ENCODE assay signal across 10 mouse cellular contexts in genomic region chr2:71594466-71594865, GRCm38 (mm10). TPM values are rescaled to one million over a fixed set of nuclear protein-coding genes. Genes with fewer than 3 reads are reported as not detected.
A peak's percentile ranks its signal among the peaks of the same experiment; 100 is the strongest.
DNase-seq lines count a peak whose midpoint lies in the region; ATAC-seq and TF ChIP-seq lines count a peak whose summit lies in the region.
"Had no signal": no experiment of that assay in that cellular context is flagged by ENCODE, and none has a peak within 500 bp of the region (broad histone marks: within the 10 kb centered on the region; RNA-seq: fewer than 3 reads in every experiment).

No protein-coding gene starts in this region.

- 29% methylated on average over 7 of the region's 7 CpGs for WGBS in liver, embryonic 16.5 days (ENCODE audit: insufficient replicate concordance)
- 45% methylated on average over 7 of the region's 7 CpGs for WGBS in liver, embryonic 12.5 days (ENCODE audit: insufficient replicate concordance)
- 41% methylated on average over 7 of the region's 7 CpGs for WGBS in olfactory bulb, adult 2 months

- H3K4me1 ChIP-seq in liver, embryonic 16.5 days (ENCODE audit: control insufficient read depth, low read depth, low read length), result no peaks in the 10 kb centered on the region
- H3K4me1 ChIP-seq in liver, embryonic 12.5 days, result no peaks in the 10 kb centered on the region
- peaks cover 12% of the 10 kb centered on the region for H3K4me1 ChIP-seq in olfactory bulb, adult 2 months (ENCODE audit: control insufficient read depth, insufficient read depth, low read length)

- H3K9ac ChIP-seq in liver, embryonic 16.5 days (ENCODE audit: low read depth, low read length), result no peak overlapping the region
- no peak overlapping the region for H3K9ac ChIP-seq in liver, embryonic 12.5 days
- H3K9ac ChIP-seq: midbrain, embryonic 12.5 days had no signal

- no peak overlapping the region for H3K27ac ChIP-seq in liver, embryonic 16.5 days (ENCODE audit: low read length)
- H3K27ac ChIP-seq in liver, embryonic 12.5 days, result no peak overlapping the region
- H3K27ac ChIP-seq in olfactory bulb, adult 2 months (ENCODE audit: insufficient read depth, low read depth, low read length), result peak overlapping the region; percentile 64; the same call in 1 of the 2 replicates
- H3K27ac ChIP-seq: midbrain, embryonic 12.5 days had no signal

- no peak for TF ChIP-seq CTCF in olfactory bulb, adult 2 months (IDR thresholded peaks at IDR 0.05; ENCODE audit: insufficient read depth, low read depth, low read length)

- H3K4me3 ChIP-seq in liver, embryonic 16.5 days (ENCODE audit: low read depth, low read length), result no peak overlapping the region
- H3K4me3 ChIP-seq in liver, embryonic 12.5 days, result no peak overlapping the region
- no peak overlapping the region for H3K4me3 ChIP-seq in olfactory bulb, adult 2 months (ENCODE audit: insufficient read depth, low read depth, low read length)
- H3K4me3 ChIP-seq: midbrain, embryonic 12.5 days had no signal

- DNase-seq in adrenal gland, adult 2 months, result peak; percentile 74
- peak; percentile 90 for DNase-seq in fat pad, adult 2 months (ENCODE audit: extremely low read depth, low read depth, low spot score)
- DNase-seq in left cerebral cortex, postnatal 25 days (ENCODE audit: low spot score in 2 of 2), result no peak
- DNase-seq in kidney, adult 9 months, result no peak
- DNase-seq: gastrocnemius, postnatal 36 days; right cerebral cortex, postnatal 25 days had no signal

- intact Hi-C loops in left cerebral cortex, postnatal 25 days (cut with DNase I), result no loop called here

- no peak for TF ChIP-seq POLR2A in olfactory bulb, adult 2 months (IDR thresholded peaks at IDR 0.05; ENCODE audit: insufficient read depth, low read depth, low read length)

- H3K36me3 ChIP-seq in liver, embryonic 16.5 days (ENCODE audit: control insufficient read depth, insufficient read depth), result no peaks in the 10 kb centered on the region
- H3K36me3 ChIP-seq in liver, embryonic 12.5 days, result no peaks in the 10 kb centered on the region
- H3K36me3 ChIP-seq: midbrain, embryonic 12.5 days had no signal

- no peak overlapping the region for H3K4me2 ChIP-seq in liver, embryonic 16.5 days (ENCODE audit: low read depth, low read length)
- H3K4me2 ChIP-seq in liver, embryonic 12.5 days, result no peak overlapping the region
- H3K4me2 ChIP-seq: midbrain, embryonic 12.5 days had no signal

- peaks cover 5% of the 10 kb centered on the region for H3K27me3 ChIP-seq in liver, embryonic 16.5 days (ENCODE audit: control insufficient read depth, insufficient read depth, low read depth, low read length)
- H3K27me3 ChIP-seq in liver, embryonic 12.5 days (replicated peaks), result peaks cover 34% of the 10 kb centered on the region

- 0 out of 2 replicates have a peak, but pooled peaks have one; percentile 13 for ATAC-seq in liver, embryonic 16.5 days (ENCODE audit: low read depth)
- ATAC-seq in liver, embryonic 12.5 days, result no peak

- H3K9me3 ChIP-seq in liver, embryonic 16.5 days (replicated peaks; ENCODE audit: control insufficient read depth, low read length), result no peaks in the 10 kb centered on the region
- H3K9me3 ChIP-seq in liver, embryonic 12.5 days (replicated peaks), result no peaks in the 10 kb centered on the region
- H3K9me3 ChIP-seq: midbrain, embryonic 12.5 days had no signal

RNA-seq across cellular contexts. Expression of gene Dlx2, which starts 47.9 kb away (rescaled TPM):
- polyA plus RNA-seq in liver, embryonic 16.5 days (2015; fragmentation: Nextera tagmentation; extraction: Ambion mirVana), result 0.04 TPM in 1 of 2 replicates, not detected in the other
- 0.08 and 0.12 TPM in 2 replicates for polyA plus RNA-seq in liver, embryonic 12.5 days (2016; fragmentation: Nextera tagmentation; extraction: Ambion mirVana)
- total RNA-seq in adrenal gland, adult 2 months (2021), result under 1 TPM; 0.26 to 0.28 TPM
- polyA plus RNA-seq in adrenal gland, adult 2 months (2012; rRNA removed), result 0.54 and 0.80 TPM in 2 replicates
- polyA plus RNA-seq in olfactory bulb, adult 2 months (2012; ENCODE audit: insufficient read depth, insufficient read length, low replicate concordance, missing spikeins), result not detected in 2 replicates
- total RNA-seq in left cerebral cortex, postnatal 25 days (2021), result 1 to 10 TPM; 5.3 to 5.4 TPM
- total RNA-seq: gastrocnemius, postnatal 36 days had no signal

Comparison
In these comparisons a context has a peak if more than half of its experiments do, and no peak if none do; other contexts are left out.
1. DNase-seq: peak in adrenal gland, adult 2 months (single experiment) and fat pad, adult 2 months (single experiment); none in left cerebral cortex, postnatal 25 days (0 of 2) and kidney, adult 9 months (single experiment).